Mouse (Mus musculus) megakaryocyte, embryonic 14.5 days (primary cell): ENCODE measurements at regions not wholly inside any gene's neighbourhood (a gene's known extent, or its start where the extent isn't known, plus 50 kb on each side); places are given as distances from the start of the nearest gene placed in this dataset.

Source experiments
- H3K27me3 ChIP-seq: replicated peaks from 2 replicates; pipeline ENCODE3; 2012; ENCODE audit warnings: inconsistent platforms
- H3K36me3 ChIP-seq: replicated peaks from 2 replicates; pipeline ENCODE3; 2012; ENCODE audit warnings: low read length, inconsistent platforms, mixed read lengths
- H3K4me1 ChIP-seq: 2 replicates; pipeline ENCODE4 v1.6.1; 2012; ENCODE audit warnings: inconsistent platforms
- H3K4me3 ChIP-seq: replicated peaks from 2 replicates; pipeline ENCODE3; 2012; ENCODE audit warnings: moderate library complexity, mild to moderate bottlenecking, inconsistent platforms
- H3K9me3 ChIP-seq: 2 replicates; pipeline ENCODE4 v1.6.1; 2012; ENCODE audit warnings: inconsistent platforms
- FLI1 ChIP-seq: IDR thresholded peaks from 2 replicates; pipeline ENCODE4 v1.6.1; 2012; ENCODE audit warnings: low read length, inconsistent platforms, mixed read lengths
- GATA1 ChIP-seq: IDR thresholded peaks from 3 replicates; pipeline ENCODE4 v1.6.1; 2012; ENCODE audit warnings: mixed read lengths, low read length, inconsistent platforms, borderline replicate concordance

- H3K9me3 ChIP-seq = no peaks in the 10 kb centered on the region
- H3K4me3 ChIP-seq = no peak overlapping the region
- H3K4me1 ChIP-seq = no peaks in the 10 kb centered on the region
- H3K36me3 ChIP-seq = no peaks in the 10 kb centered on the region
- TF ChIP-seq GATA1 = no peak
- no peak for TF ChIP-seq FLI1
- H3K27me3 ChIP-seq = no peaks in the 10 kb centered on the region
Measured at GRCm38 (mm10) chr1:23265556-23266232, 131.9 kb downstream of the Ogfrl1 start.

- TF ChIP-seq FLI1 = no peak
- no peak for TF ChIP-seq GATA1
- Histone ChIP-seq H3K36me3 (no peaks in the 10 kb centered on the region), H3K27me3 (peaks cover 2% of the 10 kb centered on the region), H3K4me1 (no peaks in the 10 kb centered on the region), H3K4me3 (no peak overlapping the region), H3K9me3 (no peaks in the 10 kb centered on the region)
Measured at GRCm38 (mm10) chr1:23264251-23264650, 133.3 kb downstream of the Ogfrl1 start.

GRCm38 (mm10) chr1:23263798-23264197, 133.8 kb downstream of the Ogfrl1 start:
- TF ChIP-seq FLI1 = no peak
- TF ChIP-seq GATA1 = no peak
- H3K4me3 ChIP-seq = no peak overlapping the region
- no peaks in the 10 kb centered on the region for H3K36me3 ChIP-seq

GRCm38 (mm10) chr1:23261652-23262051, 135.9 kb downstream of the Ogfrl1 start:
- Histone ChIP-seq H3K36me3 (no peaks in the 10 kb centered on the region), H3K4me1 (peaks cover 7% of the 10 kb centered on the region), H3K9me3 (no peaks in the 10 kb centered on the region), H3K27me3 (peaks cover 20% of the 10 kb centered on the region), H3K4me3 (no peak overlapping the region)
- TF ChIP-seq GATA1 (no peak), FLI1 (no peak)

More at GRCm38 (mm10) chr1:23263798-23264197, 133.8 kb downstream of the Ogfrl1 start:
- Histone ChIP-seq H3K9me3 (no peaks in the 10 kb centered on the region), H3K27me3 (peaks cover 5% of the 10 kb centered on the region), H3K4me1 (no peaks in the 10 kb centered on the region)

GRCm38 (mm10) chr1:23257306-23257895, 140.2 kb downstream of the Ogfrl1 start:
- Histone ChIP-seq H3K27me3 (peaks cover 29% of the 10 kb centered on the region), H3K36me3 (no peaks in the 10 kb centered on the region), H3K4me1 (peaks cover 13% of the 10 kb centered on the region), H3K9me3 (no peaks in the 10 kb centered on the region), H3K4me3 (peak overlapping the region; percentile 93)
- TF ChIP-seq FLI1 (no peak), GATA1 (no peak)

- Histone ChIP-seq H3K36me3 (no peaks in the 10 kb centered on the region), H3K4me3 (peak overlapping the region; percentile 93), H3K27me3 (peaks cover 29% of the 10 kb centered on the region), H3K9me3 (peaks cover 7% of the 10 kb centered on the region), H3K4me1 (peaks cover 13% of the 10 kb centered on the region)
- TF ChIP-seq FLI1 (no peak), GATA1 (no peak)
Measured at GRCm38 (mm10) chr1:23256630-23257001, 141.0 kb downstream of the Ogfrl1 start.

GRCm38 (mm10) chr1:23255925-23256629, 141.5 kb downstream of the Ogfrl1 start:
- Histone ChIP-seq H3K36me3 (no peaks in the 10 kb centered on the region), H3K4me1 (peaks cover 13% of the 10 kb centered on the region), H3K27me3 (peaks cover 29% of the 10 kb centered on the region), H3K9me3 (peaks cover 8% of the 10 kb centered on the region), H3K4me3 (peak overlapping the region; percentile 93)
- TF ChIP-seq FLI1 (no peak), GATA1 (no peak)

- Histone ChIP-seq H3K9me3 (peaks cover 8% of the 10 kb centered on the region), H3K4me1 (peaks cover 13% of the 10 kb centered on the region)
Measured at GRCm38 (mm10) chr1:23254235-23254634, 143.3 kb downstream of the Ogfrl1 start.

GRCm38 (mm10) chr1:23231522-23231921, 129.5 kb upstream of the 4933415F23Rik start:
- no peaks in the 10 kb centered on the region for H3K4me1 ChIP-seq
- TF ChIP-seq GATA1 (no peak), FLI1 (no peak)
- no peaks in the 10 kb centered on the region for H3K36me3 ChIP-seq
- no peaks in the 10 kb centered on the region for H3K9me3 ChIP-seq
- no peak overlapping the region for H3K4me3 ChIP-seq
- H3K27me3 ChIP-seq = no peaks in the 10 kb centered on the region

More at GRCm38 (mm10) chr1:23254235-23254634, 143.3 kb downstream of the Ogfrl1 start:
- no peak overlapping the region for H3K4me3 ChIP-seq
- no peaks in the 10 kb centered on the region for H3K36me3 ChIP-seq
- peaks cover 28% of the 10 kb centered on the region for H3K27me3 ChIP-seq
- no peak for TF ChIP-seq FLI1
- TF ChIP-seq GATA1 = no peak

GRCm38 (mm10) chr1:23228478-23228877, 126.4 kb upstream of the 4933415F23Rik start:
- Histone ChIP-seq H3K4me3 (no peak overlapping the region), H3K27me3 (no peaks in the 10 kb centered on the region), H3K9me3 (no peaks in the 10 kb centered on the region), H3K4me1 (no peaks in the 10 kb centered on the region), H3K36me3 (no peaks in the 10 kb centered on the region)
- TF ChIP-seq GATA1 = no peak
